Mouse (Mus musculus) cerebellum, adult 2 months (tissue): ENCODE data around the gene Brf1.

Experiments
- CTCF ChIP-seq: fragments of 200-500 bp; IDR thresholded peaks from 2 replicates; pipeline ENCODE4 v1.5.1; 2011; ENCODE audit warnings: low read depth, mild to moderate bottlenecking, control low read depth, low read length, moderate library complexity, borderline replicate concordance; ENCODE audit not compliant: insufficient read depth
- POLR2A ChIP-seq: fragments of 200-500 bp; IDR thresholded peaks from 2 replicates; pipeline ENCODE4 v1.6.1; 2011; ENCODE audit warnings: low read length, control low read depth, borderline replicate concordance; ENCODE audit not compliant: insufficient read depth

- TF ChIP-seq CTCF (no peak), POLR2A (no peak)
Observed at GRCm38 (mm10) chr12:113028067-113028466, 27.6 kb upstream of the Brf1 start.
